Mouse (Mus musculus) heart, adult 11 months (tissue): ENCODE data around the gene Ddost.

Experiments
- DNase-seq: peaks from one replicate; pipeline ENCODE4 v3.0.0; 2022

The Ddost gene

DNA sequence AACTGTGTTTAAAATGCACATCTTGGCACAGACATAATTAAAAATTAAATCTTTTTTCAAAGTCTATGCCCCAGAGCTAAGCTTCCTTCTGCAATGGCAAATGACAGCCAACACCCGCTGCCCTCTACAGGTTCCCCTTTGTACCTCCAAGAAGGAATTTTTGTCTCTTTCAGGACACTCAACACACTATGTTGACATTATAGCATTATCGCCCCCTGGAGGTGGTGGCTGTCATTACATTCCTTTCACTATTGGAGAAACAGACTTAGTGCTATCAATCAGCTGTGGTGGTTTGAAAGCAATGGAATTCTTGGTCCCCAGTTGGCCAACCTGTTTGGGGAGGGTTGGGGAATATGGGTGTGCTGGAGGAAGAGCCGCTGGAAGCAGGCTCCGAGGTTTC, 35.4 kb downstream of the Ddost start:
- peak; percentile 87 for DNase-seq

DNA sequence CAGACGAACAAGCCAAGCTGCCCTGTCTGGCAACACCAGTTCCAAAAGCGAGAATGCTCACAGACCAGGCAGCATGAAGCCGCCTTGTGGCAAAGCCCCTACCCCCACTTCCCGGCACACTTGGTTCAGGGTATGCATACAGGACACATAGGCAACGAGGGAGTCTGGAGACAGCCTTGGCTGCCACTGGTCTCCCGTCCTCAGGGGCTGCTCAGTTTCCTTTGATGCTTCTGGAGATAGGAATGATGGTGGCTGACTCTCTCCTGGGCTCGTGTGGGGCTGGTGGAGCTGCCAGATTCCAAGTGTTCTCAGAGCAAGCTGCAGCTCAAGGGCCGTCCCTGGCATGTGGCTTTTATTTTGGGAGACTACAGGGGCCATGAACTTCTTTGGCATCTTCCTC, 36.9 kb downstream of the Ddost start:
- peak; percentile 87 for DNase-seq

DNA sequence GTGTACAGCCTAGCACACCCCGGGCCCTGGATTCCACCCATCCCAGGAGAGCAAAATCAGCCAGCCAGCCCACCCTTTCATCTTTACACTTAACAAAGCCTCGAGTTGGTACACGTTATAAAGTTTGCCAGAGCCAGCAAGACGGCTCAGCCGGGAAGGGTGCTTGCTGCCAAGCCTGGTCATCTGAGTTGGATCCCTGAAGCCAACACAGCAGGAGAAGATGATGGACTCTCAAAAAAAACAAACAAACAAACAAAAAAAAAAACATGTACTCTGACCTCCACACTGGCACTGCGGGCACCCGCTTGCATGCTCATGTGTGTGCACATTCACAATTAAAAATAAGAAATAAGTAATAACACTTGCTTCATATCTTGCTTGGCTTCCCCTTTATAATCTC, 37.5 kb downstream of the Ddost start:
- no peak for DNase-seq

DNA sequence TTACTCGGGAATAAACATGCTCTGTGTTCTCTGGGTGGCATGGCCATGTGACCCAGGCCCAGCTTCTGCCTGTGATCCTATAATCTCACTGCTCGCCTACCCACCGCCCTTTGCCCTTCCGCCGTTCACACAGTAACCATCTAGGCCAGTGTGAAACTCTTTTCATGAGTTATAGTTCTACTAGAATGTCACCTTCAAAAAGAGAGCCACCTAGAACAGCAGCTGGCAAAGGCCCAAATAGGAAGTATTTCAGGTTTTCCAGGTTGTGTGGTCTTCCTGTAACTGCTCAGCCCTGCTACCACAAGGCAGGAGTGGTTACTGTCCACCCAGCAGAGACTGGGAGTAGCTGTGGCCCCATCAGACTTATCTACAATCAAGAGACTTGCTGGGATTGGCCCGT, 38.2 kb downstream of the Ddost start:
- DNase-seq, result no peak

DNA sequence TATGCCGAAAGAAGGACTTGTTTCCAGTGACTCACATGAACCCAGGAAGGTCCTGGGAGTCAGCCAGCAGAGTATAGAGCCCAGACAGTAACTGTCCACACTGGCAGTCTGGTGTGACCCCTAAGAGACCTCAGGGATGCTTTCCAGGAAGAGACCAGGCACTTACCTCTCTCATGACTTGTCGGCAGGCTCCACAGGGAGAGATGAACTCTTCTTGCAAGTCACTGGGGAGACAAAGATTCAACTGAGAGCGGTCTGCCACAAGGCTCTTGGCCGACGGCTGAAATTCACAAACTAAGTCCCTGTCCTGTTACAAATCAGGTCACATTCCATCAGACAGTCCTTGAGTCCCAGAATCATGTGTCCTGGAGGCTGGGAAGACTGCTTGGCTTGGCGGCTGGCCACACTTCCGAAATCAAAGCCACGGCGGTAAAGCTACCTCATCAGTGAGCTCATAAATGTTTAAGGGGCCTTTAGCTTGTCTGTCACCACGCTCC, 38.9 kb downstream of the Ddost start:
- no peak for DNase-seq

DNA sequence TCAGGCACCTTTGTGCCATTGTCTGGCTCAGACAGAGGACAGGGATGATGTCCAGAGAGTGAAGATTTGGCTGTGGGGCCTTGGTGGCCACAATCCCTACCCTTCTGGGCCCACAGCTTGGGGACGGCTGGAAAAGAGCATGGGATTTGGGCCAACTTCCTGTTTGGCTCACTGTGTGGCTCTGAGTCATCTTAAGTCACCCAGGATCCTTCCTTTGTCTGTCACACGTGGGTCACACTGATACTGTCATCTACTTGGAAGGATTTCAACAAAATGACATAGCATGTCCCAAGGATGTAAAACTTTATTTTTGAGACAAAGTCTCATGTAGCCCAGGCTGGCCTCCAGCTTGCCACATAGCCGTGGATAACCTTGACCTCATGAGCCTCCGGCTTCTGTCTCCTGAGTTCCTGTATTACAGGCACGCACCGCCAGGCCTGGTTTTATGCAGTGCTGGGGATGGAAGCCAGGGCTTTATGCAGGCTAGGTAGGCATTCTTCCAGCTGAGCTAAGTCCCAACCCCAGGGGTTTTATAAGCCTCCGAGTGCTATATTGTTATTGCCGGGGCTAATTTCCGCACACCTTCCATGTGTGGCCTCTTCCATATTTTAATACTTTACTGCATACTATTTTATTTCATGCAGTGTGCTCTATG, 40.5 kb downstream of the Ddost start:
- DNase-seq, result peak; percentile 96

DNA sequence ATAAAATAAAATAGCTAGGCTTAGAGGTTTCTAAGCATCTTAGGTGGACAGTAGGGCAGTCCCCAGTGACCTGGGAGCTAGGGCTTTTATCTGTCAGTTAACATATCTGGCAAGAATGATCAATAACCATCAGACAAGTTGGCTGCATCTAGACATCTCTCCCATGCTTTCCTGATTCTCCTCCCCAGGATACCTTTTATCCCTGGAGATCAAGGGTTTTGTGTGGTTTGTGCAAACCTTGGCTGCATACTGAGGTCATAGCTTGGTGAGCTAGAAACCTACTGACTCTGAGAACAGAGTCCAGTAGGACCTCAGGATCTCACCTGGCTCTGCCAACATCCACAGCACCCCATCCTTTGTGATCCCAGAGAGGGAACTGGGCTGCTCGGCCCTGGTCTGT, 42.8 kb downstream of the Ddost start:
- DNase-seq, result no peak

DNA sequence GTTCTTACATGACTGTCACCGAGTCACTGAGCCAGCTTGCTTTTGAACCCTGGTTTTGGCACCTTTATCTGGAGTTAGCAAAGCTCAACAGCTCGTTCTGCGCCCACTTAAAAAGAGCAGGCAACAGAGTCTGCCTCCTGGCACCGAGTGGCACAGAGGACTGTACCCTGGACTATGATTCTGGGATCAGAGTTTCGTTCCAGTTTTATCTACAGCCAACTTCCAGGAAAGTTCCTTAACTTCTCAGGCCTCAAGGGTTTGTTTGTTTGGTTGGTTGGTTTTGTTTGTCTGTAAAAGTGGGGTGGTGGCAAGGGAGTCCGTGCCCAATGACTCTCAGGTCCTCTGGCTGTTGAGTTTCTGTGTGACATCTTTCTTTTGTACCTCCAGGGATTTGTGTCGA, 44.2 kb downstream of the Ddost start:
- no peak for DNase-seq

DNA sequence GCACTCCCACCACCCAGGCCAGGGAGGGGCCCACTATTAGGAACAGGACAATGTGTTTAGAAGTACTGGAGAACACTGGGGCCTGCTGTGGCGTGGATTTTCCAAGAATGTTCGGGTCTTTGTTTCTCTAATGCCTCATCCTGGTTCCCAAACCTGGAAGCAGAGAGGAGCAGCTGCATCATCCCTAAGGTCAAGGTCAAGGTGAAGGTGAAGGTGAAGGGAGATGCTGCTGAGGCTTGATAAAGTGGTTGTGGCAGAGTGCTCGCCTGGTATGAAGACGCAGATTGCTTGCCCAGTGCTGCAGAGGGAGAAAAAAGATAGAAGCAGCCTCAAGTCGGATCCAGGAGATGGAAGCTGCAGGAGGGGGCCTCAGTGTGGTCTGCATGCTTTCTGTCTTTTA, 47.3 kb downstream of the Ddost start:
- no peak for DNase-seq

DNA sequence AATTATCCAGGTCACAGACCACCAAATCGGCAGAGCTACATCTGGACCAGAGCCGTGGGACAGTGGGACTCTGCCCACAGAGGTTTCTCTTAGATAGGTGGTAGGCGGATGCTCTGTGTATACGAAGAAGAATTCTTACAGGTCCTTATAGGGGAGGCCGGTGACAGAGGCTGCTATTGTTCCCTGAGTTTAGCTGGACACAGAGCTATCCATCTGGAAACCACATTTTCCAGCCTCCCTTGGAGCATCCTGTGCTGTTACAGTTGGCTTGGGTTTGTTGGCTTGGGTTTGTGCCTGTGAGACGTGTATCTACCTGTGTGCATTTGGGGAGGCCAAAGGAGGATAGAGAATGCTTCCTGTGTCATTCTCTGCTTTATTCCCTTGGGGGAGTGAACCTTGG, 48.2 kb downstream of the Ddost start:
- DNase-seq, result peak; percentile 90

DNA sequence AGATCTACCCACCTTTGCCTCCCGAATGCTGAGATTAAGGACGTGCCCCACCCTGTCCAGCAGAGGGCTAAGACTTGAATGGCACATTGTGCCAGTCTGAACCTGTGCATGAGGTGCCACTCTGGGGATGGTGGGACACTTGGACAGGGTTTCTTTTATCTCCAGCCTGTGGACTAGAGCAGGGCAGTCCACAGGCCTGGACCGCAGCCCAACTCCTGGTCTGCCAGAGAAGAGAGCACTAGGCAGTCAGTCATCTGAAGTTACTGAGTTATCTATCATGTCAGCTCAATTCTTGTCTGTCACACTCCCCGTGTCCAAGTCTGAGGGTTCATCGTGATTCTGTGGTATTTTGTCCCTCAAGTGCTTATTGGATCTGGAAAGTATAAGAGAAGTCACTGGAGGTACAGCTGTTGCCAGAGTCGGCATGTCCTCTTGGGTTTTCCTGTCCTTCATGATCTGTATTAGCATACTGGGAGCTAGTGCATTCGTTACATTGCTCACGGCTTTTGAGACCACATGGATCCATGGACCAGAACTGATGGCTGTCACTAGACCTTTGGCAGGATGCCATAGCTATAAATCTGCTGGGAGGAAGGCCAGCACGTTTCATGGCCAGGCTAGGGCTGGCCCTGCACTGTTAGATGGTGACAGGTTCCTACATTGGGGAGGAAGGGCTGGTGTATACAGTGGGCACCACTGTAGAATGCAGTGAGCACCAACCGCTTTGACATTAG, 49.1 kb downstream of the Ddost start:
- DNase-seq, result no peak

DNA sequence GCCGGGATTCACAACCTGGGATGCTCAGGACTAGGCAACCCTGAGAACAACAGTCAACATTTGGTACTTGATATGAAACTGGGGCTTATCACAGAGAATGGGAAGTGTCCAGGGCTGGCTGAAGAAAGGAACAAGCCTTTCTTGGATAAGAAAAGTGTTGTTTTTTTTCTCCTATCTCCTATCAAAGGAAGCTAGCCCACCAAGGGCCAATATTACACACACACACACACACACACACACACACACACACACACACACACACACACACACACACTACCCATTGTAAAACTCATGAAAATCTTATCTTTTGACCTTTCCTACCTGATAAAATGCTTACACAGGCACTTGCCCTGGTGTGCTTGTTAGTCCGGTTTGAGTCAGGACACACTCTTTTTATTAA, 51.0 kb downstream of the Ddost start:
- no peak for DNase-seq

DNA sequence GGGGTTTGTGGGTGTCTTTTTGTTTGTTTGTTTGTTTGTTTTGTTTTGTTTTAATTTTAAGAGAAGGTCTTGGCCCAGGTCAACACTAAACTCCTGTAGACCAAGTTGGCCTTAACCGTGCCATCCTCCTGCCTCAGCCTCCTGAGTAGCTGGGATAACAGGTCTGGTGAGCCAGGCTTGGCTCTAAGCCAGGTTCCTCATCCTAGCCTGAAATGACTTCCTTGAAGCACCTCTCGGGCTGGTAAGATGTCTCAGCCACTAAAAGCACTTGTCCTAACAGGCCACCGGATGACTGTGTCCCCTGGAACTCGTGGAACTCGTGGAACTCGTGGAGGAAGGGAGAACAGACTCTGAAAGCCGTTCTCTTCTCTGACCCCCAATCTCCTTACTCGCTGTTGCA, 51.6 kb downstream of the Ddost start:
- no peak for DNase-seq

DNA sequence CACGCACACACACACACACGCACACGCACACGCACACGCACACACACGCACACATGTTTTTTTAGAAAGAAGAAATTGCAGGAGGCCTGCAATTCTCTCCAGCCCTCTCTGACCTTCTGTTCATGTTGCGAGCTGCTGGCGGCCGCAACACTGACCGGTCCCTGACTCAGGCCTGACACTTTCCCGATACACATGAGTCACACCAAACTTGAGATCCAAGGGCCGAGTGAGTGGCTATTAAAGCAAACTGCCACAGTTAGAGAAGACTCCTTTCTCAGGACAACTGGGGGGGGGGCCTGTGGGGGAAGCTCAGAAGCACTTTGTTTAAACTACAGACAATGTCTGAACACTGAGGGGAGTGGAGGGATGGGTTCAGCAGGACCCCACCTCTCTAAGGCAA, 52.0 kb downstream of the Ddost start:
- DNase-seq, result no peak

DNA sequence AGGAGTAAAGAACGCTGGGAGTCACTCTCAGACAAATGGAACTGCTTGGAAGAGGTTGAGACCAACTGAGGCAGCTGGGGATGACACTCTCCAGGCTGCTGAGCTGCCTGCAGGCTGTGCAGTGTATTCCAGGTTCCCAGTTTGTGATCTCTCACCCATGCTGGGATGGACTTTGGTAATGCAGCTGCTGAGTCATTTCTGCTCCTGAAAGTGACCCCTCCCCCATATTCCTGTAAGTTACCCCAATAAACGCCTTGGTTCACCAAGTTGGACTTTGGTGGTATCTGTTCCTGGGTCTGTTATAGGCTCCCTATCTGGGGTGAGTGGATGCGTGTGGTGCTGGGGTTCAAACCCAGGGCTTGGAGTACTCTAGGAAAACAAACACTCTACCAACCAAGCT, 53.6 kb downstream of the Ddost start:
- no peak for DNase-seq

DNA sequence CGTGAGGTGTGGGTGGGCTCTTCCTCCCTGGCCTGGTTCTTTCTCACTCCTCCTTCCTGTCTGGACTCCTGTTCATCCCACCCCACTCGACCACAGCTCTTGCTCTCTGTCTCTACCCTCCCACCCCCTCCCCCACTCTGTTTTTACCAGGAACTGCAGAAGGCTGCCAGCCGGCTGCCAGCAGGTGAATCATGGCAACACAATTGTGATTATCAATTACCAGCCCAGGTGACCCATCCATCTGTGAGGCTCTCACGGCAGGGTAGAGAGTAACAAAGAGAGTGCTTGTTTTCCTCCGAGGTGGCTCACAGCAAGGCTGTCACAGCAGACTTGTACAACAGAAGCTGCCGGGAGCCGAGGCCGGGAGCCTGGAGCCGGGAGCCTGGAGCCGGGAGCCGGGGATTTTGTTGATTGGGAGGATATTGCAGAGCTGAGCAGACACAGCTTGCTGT, 56.9 kb downstream of the Ddost start:
- no peak for DNase-seq
